Mouse (Mus musculus) brain, embryonic 14.5 days (tissue): ENCODE data around the gene Cenpu.

Experiments
- CTCF ChIP-seq: fragments of 200-500 bp; IDR thresholded peaks from 2 replicates; pipeline ENCODE4 v1.5.1; 2012; ENCODE audit warnings: inconsistent platforms, mild to moderate bottlenecking, moderate library complexity, borderline replicate concordance; ENCODE audit not compliant: insufficient read depth, insufficient read length; ENCODE audit errors: extremely low read depth
- POLR2A ChIP-seq: fragments of 200-500 bp; IDR thresholded peaks from 2 replicates; pipeline ENCODE4 v1.6.1; 2012; ENCODE audit warnings: mild to moderate bottlenecking, inconsistent platforms, borderline replicate concordance; ENCODE audit not compliant: poor library complexity, insufficient read depth, insufficient read length, severe bottlenecking; ENCODE audit errors: extremely low read depth

GRCm38 (mm10) chr8:46593067-46593466 lies 41.2 kb downstream of the Cenpu start:
- TF ChIP-seq CTCF (no peak), POLR2A (no peak)
